Mouse (Mus musculus): ENCODE results near the gene Stard3nl.
"Not testable (repeated sequence)": the region's sequence is repeated elsewhere in the genome, so short reads cannot be mapped to it uniquely, and the experiment has no call there.

- not testable (repeated sequence) for TF ChIP-seq CTCF, POLR2A (IDR thresholded peaks at IDR 0.05; ENCODE audit: extremely low read depth, insufficient read depth, low read length)
These were observed 55.2 kb downstream of the Stard3nl start for GRCm38 (mm10) chr13:19340356-19340755.

All from cortical plate, adult 2 months (tissue).